Mouse (Mus musculus): ENCODE measurements around the gene Ipp. TPM values are rescaled to one million over a fixed set of nuclear protein-coding genes. Genes with fewer than 3 reads are reported as not detected.
A peak's percentile ranks its signal among the peaks of the same experiment; 100 is the strongest.

The Ipp gene
- total RNA-seq (2015; ENCODE audit: low replicate concordance) (5.6 and 6.3 TPM in 2 replicates), total RNA-seq (2017; ENCODE audit: low replicate concordance) (7.5 and 7.8 TPM in 2 replicates)

GRCm38 (mm10) chr4:116507425-116508218 lies at the start of gene Ipp:
TSS of gene Ipp (plus strand) at chr4:116507549.
- ATAC-seq (replicated peaks; ENCODE audit: low FRiP score, poor library complexity, severe bottlenecking): peak; percentile 98

- ATAC-seq (replicated peaks; ENCODE audit: low FRiP score, poor library complexity, severe bottlenecking): no peak
These were observed 45.4 kb upstream of the Ipp start for GRCm38 (mm10) chr4:116461943-116462342.

GRCm38 (mm10) chr4:116463231-116464125 lies 43.9 kb upstream of the Ipp start:
- ATAC-seq (replicated peaks; ENCODE audit: low FRiP score, poor library complexity, severe bottlenecking): peak; percentile 21

GRCm38 (mm10) chr4:116464126-116464981 lies 43.0 kb upstream of the Ipp start, which contains the start of gene Mast2:
TSS of gene Mast2 (minus strand) at chr4:116464183.
- ATAC-seq (replicated peaks; ENCODE audit: low FRiP score, poor library complexity, severe bottlenecking): peak; percentile 82

GRCm38 (mm10) chr4:116481322-116481721 lies 26.0 kb upstream of the Ipp start:
- ATAC-seq (replicated peaks; ENCODE audit: low FRiP score, poor library complexity, severe bottlenecking): no peak

GRCm38 (mm10) chr4:116483476-116483875 lies 23.9 kb upstream of the Ipp start:
- no peak for ATAC-seq (replicated peaks; ENCODE audit: low FRiP score, poor library complexity, severe bottlenecking)

- no peak for ATAC-seq (replicated peaks; ENCODE audit: low FRiP score, poor library complexity, severe bottlenecking)
These were observed 16.2 kb upstream of the Ipp start for GRCm38 (mm10) chr4:116491119-116491536.

GRCm38 (mm10) chr4:116491886-116492285 lies 15.5 kb upstream of the Ipp start:
- ATAC-seq (replicated peaks; ENCODE audit: low FRiP score, poor library complexity, severe bottlenecking): no peak

- ATAC-seq (replicated peaks; ENCODE audit: low FRiP score, poor library complexity, severe bottlenecking): no peak
These were observed 14.9 kb upstream of the Ipp start for GRCm38 (mm10) chr4:116492460-116492859.

GRCm38 (mm10) chr4:116493646-116494045 lies 13.7 kb upstream of the Ipp start:
- no peak for ATAC-seq (replicated peaks; ENCODE audit: low FRiP score, poor library complexity, severe bottlenecking)

- no peak for ATAC-seq (replicated peaks; ENCODE audit: low FRiP score, poor library complexity, severe bottlenecking)
These were observed 7.4 kb upstream of the Ipp start for GRCm38 (mm10) chr4:116499978-116500377.

- ATAC-seq (replicated peaks; ENCODE audit: low FRiP score, poor library complexity, severe bottlenecking): peak; percentile 48
These were observed 394 bp upstream of the Ipp start for GRCm38 (mm10) chr4:116506886-116507424.

GRCm38 (mm10) chr4:116531109-116531508 lies 23.8 kb downstream of the Ipp start:
- no peak for ATAC-seq (replicated peaks; ENCODE audit: low FRiP score, poor library complexity, severe bottlenecking)

GRCm38 (mm10) chr4:116536351-116536750 lies 29.0 kb downstream of the Ipp start:
- no peak for ATAC-seq (replicated peaks; ENCODE audit: low FRiP score, poor library complexity, severe bottlenecking)

- ATAC-seq (replicated peaks; ENCODE audit: low FRiP score, poor library complexity, severe bottlenecking): no peak
These were observed 30.4 kb downstream of the Ipp start for GRCm38 (mm10) chr4:116537737-116538136.

- ATAC-seq (replicated peaks; ENCODE audit: low FRiP score, poor library complexity, severe bottlenecking): no peak
These were observed 43.1 kb downstream of the Ipp start for GRCm38 (mm10) chr4:116550432-116550831.

GRCm38 (mm10) chr4:116553035-116553434 lies 45.7 kb downstream of the Ipp start:
- no peak for ATAC-seq (replicated peaks; ENCODE audit: low FRiP score, poor library complexity, severe bottlenecking)

- peak; percentile 23; the same call in 1 of the 2 replicates for ATAC-seq (replicated peaks; ENCODE audit: low FRiP score, poor library complexity, severe bottlenecking)
These were observed 48.3 kb downstream of the Ipp start, which contains the start of gene Tmem69 for GRCm38 (mm10) chr4:116555413-116556300. TSS of gene Tmem69 (minus strand) at chr4:116555936.
